Mouse (Mus musculus) stomach, postnatal 0 days (tissue): Measurements from ENCODE around the gene Retreg1. TPM values are rescaled to one million over a fixed set of nuclear protein-coding genes. Genes with fewer than 3 reads are reported as not detected.

Source experiments
- ATAC-seq: fragments of 200-750 bp; cut with Nextera tagmentation; 2 replicates; pipeline ENCODE4 v1.8.0; 2017; ENCODE audit not compliant: low FRiP score, low TSS enrichment
- DNase-seq: peaks from one replicate; pipeline ENCODE4 v3.0.0-alpha.2; 2016; ENCODE audit warnings: low spot score
- H3K27ac ChIP-seq: fragments of 300-500 bp; sonication (generic); replicated peaks from 2 replicates; pipeline ENCODE4 v1.5.1; 2014; ENCODE audit warnings: mild to moderate bottlenecking, control low read depth
- H3K27me3 ChIP-seq: fragments of 300-500 bp; sonication (generic); 2 replicates; pipeline ENCODE4 v1.6.1; 2014; ENCODE audit warnings: low read length; ENCODE audit not compliant: control insufficient read depth, insufficient read depth
- H3K36me3 ChIP-seq: fragments of 300-500 bp; sonication (generic); 2 replicates; pipeline ENCODE4 v1.6.1; 2014; ENCODE audit warnings: low read length, mixed read lengths; ENCODE audit not compliant: control insufficient read depth, insufficient read depth
- H3K4me1 ChIP-seq: fragments of 300-500 bp; sonication (generic); replicated peaks from 2 replicates; pipeline ENCODE4 v1.6.1; 2014; ENCODE audit warnings: antibody characterized with exemption; ENCODE audit not compliant: control insufficient read depth, insufficient read depth
- H3K4me2 ChIP-seq: fragments of 300-500 bp; sonication (generic); replicated peaks from 2 replicates; pipeline ENCODE4 v1.6.1; 2014; ENCODE audit warnings: low read depth, mild to moderate bottlenecking, control low read depth, moderate library complexity
- H3K4me3 ChIP-seq: fragments of 300-500 bp; sonication (generic); 2 replicates; pipeline ENCODE4 v1.5.1; 2014; ENCODE audit warnings: low read depth, low read length, control low read depth
- H3K9ac ChIP-seq: fragments of 300-500 bp; sonication (generic); 2 replicates; pipeline ENCODE4 v1.6.1; 2014; ENCODE audit warnings: mild to moderate bottlenecking, low read length, control low read depth, mixed read lengths
- H3K9me3 ChIP-seq: fragments of 300-500 bp; sonication (generic); 2 replicates; pipeline ENCODE4 v1.6.1; 2016; ENCODE audit warnings: low read length; ENCODE audit not compliant: control insufficient read depth
- CTCF ChIP-seq: IDR thresholded peaks from 2 replicates; pipeline ENCODE4 v1.5.1; 2016; ENCODE audit warnings: antibody characterized with exemption, low read depth, mild to moderate bottlenecking, moderate library complexity
- EP300 ChIP-seq: optimal IDR thresholded peaks from 2 replicates; pipeline ENCODE3; 2016; ENCODE audit warnings: antibody characterized with exemption
- WGBS: fragments of 180-500 bp; shearing (Covaris S2); extraction: QIAGEN DNeasy Blood & Tissue Kit; methylation state at CpG from one replicate; pipeline ENCODE4 v1.1.7; 2014; 5-methylcytosine and 5-hydroxymethylcytosine counted together
- polyA plus RNA-seq: library from polyadenylated mRNA; unstranded; fragments of >200 nt; fragmentation: Nextera tagmentation; extraction: Ambion mirVana; gene quantifications from 2 replicates; pipeline ENCODE4 v1.2.1, GENCODE M21; 2015

Gene Retreg1
- polyA plus RNA-seq, 1 experiment from 2014 or later: 32.8 TPM

DNA sequence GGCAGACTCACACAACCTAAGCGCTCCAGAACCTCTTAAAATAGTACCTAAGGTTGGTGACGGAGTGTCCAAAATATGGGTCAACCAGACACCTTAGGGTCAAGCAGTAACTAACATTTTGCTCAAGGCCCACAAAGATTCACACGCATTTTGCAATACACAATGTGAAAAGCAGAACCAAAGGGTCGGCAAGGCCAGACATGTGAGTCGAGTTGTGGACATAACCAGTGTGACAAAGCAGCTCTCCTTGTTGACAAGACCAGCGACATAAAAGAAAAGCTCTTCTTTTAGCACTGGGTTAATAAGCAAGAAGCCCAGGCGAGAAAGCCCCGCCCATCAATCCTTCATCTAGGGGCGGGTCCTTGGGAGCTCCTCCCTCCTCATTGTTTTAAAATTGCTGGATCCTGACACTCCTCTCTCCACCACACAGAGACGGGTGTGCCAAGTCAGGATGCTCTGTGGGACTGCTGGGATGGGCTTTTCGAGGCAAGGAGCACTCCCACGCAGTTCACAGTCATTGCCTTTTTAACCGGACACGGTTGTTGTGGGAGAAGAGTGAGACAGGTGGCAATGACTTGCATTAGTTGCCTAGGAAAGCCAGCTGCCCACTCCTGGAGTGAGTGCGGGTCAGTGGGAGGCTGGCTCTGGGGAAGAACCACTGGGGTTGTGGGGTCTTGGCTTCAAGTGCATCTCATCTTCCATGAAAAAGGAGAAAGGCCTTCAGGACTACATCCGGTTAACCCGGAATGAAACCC is 7.9 kb upstream of the Retreg1 start:
- no peaks in the 10 kb centered on the region for H3K36me3 ChIP-seq
- no peak overlapping the region for H3K27ac ChIP-seq
- WGBS: 77% methylated on average over 17 of the region's 17 CpGs
- no peak for TF ChIP-seq CTCF
- no peak for TF ChIP-seq EP300
- no peak overlapping the region for H3K4me3 ChIP-seq
- no peak overlapping the region for H3K9ac ChIP-seq
- DNase-seq: no peak
- H3K4me2 ChIP-seq: no peak overlapping the region
- ATAC-seq: no peak
- no peaks in the 10 kb centered on the region for H3K27me3 ChIP-seq
- H3K9me3 ChIP-seq: no peaks in the 10 kb centered on the region
- no peaks in the 10 kb centered on the region for H3K4me1 ChIP-seq

DNA sequence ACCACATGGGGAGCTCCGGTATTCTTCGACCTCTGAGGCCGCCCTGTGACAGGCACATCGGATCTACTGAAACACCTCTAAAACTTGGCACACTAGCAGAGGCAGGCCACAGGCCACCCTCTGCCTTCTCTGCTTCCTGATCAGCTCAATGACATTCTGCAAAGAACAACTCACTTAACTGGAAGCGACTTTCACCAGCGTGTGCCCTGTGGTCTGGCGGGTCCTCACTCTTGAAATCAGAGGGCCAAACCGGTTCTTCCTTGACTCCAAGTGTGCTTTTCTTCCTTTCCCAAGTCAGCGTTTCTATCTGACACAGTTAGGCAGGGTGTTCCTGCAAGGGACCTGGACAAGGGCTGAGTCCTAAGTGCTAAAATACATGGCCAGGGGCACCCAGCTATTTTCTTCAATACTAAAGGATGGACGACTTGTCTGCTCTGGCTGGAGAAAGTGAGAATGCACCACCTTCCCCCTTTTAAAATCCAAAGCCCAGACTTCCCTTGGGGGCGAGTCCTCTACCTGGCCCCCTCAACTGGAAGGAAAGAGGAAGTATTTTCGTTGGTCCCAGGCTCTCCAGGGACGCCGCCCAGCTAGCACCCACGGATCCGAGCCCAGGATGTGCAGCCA is 406 bp upstream of the Retreg1 start:
- 15% methylated on average over 16 of the region's 16 CpGs for WGBS
- ATAC-seq (peak; percentile 28; the same call in 1 of the 2 replicates), DNase-seq (peak; percentile 23)
- H3K4me1 ChIP-seq: peaks cover 3% of the 10 kb centered on the region; the same call in 1 of the 2 replicates
- peak overlapping the region; percentile 90 for H3K4me2 ChIP-seq
- H3K27ac ChIP-seq: peak overlapping the region; percentile 78; the same call in 1 of the 2 replicates
- peak overlapping the region; percentile 74 for H3K4me3 ChIP-seq
- peak overlapping the region; percentile 67 for H3K9ac ChIP-seq
- H3K36me3 ChIP-seq: no peaks in the 10 kb centered on the region
- no peak for TF ChIP-seq EP300
- TF ChIP-seq CTCF: no peak
- no peaks in the 10 kb centered on the region for H3K27me3 ChIP-seq
- no peaks in the 10 kb centered on the region for H3K9me3 ChIP-seq

DNA sequence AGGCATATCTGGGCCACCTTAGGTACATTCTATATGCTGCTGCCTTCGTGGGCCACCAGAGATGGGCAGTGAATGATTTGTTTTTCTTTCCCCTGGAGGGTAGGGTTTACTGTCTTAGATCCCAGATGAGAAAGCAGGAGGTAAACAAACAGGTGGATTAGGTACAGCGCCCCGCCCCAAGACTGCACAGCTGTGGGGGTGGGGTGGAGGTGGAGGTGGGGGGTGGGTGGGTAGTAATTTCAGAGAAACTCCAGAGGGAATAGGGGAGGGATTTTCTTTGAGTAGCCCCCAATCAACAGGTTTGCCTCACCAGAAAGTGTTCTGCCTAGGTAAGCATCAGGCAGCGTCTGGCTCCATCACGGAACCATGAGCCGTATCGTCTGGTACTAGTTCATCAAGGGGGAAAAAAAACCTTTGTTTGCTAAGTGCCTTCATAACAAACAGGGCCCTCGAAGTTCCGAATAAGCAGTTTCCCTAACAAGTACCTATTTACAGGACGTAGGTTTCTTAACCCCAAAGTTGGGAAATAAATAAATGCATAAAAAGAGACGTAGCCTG is 1.1 kb downstream of the Retreg1 start:
- Histone ChIP-seq H3K4me1 (peaks cover 3% of the 10 kb centered on the region; the same call in 1 of the 2 replicates), H3K36me3 (no peaks in the 10 kb centered on the region), H3K4me3 (peak overlapping the region; percentile 74), H3K9me3 (no peaks in the 10 kb centered on the region), H3K4me2 (peak overlapping the region; percentile 90), H3K9ac (no peak overlapping the region), H3K27me3 (no peaks in the 10 kb centered on the region), H3K27ac (no peak overlapping the region)
- WGBS: 21% methylated on average over 11 of the region's 11 CpGs
- DNase-seq (no peak), ATAC-seq (no peak)
- no peak for TF ChIP-seq EP300
- no peak for TF ChIP-seq CTCF

DNA sequence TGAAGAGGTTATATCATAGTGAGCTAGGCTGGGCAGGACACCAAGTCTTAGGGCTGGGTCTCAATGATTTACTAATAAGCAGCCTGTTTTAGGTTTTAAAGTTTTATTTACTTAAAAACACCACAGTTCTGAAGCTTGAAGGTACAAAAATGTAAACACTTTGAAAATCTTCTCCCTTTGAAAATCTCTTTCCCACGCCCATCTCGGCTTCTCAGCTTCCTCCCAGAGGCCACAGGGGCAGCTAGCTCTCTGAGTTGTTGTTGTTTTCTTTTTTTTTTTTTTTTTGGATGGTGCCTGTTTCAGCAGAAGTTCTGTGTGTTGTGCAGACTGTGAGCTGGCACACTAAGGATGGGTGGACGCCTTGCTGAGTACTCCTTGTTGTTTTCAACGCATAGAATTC is 1.8 kb downstream of the Retreg1 start:
- Histone ChIP-seq H3K9ac (no peak overlapping the region), H3K36me3 (no peaks in the 10 kb centered on the region), H3K4me2 (0 out of 2 replicates have a peak overlapping the region, but pooled peaks have one; percentile 90), H3K27ac (no peak overlapping the region), H3K27me3 (no peaks in the 10 kb centered on the region), H3K4me3 (no peak overlapping the region), H3K9me3 (no peaks in the 10 kb centered on the region), H3K4me1 (peaks cover 3% of the 10 kb centered on the region; the same call in 1 of the 2 replicates)
- TF ChIP-seq CTCF (no peak), EP300 (no peak)
- WGBS: 51% methylated on average over 4 of the region's 4 CpGs
- ATAC-seq (no peak), DNase-seq (no peak)

DNA sequence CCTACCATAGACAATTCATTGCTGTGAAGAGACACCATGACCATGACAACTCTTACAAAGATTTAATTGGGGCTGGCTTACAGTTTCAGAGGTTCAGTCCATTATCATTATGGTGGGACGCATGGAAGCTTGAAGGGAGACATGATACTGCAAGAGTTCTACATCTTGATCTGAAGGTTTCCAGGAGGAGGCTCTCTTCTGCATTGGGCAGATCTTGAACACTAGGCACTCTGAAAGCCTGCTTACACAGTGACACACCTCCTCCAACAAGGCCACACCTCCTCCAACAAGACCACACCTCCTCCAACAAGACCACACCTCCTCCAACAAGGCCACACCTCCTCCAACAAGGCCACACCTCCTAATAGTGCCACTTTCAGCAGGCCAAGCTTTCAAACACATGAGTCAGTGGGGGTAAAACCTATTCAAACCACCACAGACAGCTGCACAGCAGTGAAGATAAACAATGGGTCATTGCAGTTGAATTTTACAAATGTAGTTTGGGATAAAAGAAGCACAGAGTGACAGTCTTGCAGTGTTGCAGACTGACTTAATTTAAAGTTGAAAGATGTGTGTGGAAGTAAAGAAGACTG is 4.7 kb downstream of the Retreg1 start:
- 97% methylated on average over 1 of the region's 1 CpGs for WGBS
- Histone ChIP-seq H3K27ac (no peak overlapping the region), H3K36me3 (no peaks in the 10 kb centered on the region), H3K9me3 (no peaks in the 10 kb centered on the region), H3K4me1 (peaks cover 3% of the 10 kb centered on the region; the same call in 1 of the 2 replicates), H3K27me3 (no peaks in the 10 kb centered on the region), H3K4me2 (no peak overlapping the region), H3K4me3 (no peak overlapping the region), H3K9ac (no peak overlapping the region)
- no peak for TF ChIP-seq EP300
- TF ChIP-seq CTCF: no peak
- no peak for DNase-seq
- no peak for ATAC-seq

DNA sequence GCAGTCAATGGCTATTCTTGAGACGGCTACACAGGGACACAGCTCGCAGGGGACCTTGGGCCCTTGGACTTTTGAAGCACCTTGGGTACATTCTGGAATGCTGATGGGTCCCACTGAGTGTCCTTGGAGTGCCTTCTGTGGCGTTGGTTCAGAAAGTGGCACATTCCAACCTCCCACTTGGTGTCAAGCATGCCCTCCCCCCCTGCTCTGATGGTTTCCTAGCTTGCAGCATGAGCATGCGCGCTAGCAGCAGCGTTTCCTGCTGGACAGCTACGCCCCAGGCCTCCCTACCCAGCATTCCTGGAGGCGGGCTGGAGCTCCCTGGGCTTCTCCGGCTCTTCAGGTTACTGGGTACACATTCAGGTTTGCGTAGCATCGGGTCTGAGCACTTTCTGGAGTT is 7.6 kb downstream of the Retreg1 start:
- no peaks in the 10 kb centered on the region for H3K9me3 ChIP-seq
- DNase-seq (peak; percentile 23), ATAC-seq (no peak)
- H3K4me2 ChIP-seq: no peak overlapping the region
- WGBS: 56% methylated on average over 11 of the region's 11 CpGs
- H3K27ac ChIP-seq: no peak overlapping the region
- no peaks in the 10 kb centered on the region for H3K36me3 ChIP-seq
- no peaks in the 10 kb centered on the region for H3K27me3 ChIP-seq
- H3K9ac ChIP-seq: no peak overlapping the region
- TF ChIP-seq CTCF (no peak), EP300 (no peak)
- no peaks in the 10 kb centered on the region for H3K4me1 ChIP-seq
- no peak overlapping the region for H3K4me3 ChIP-seq
